Mouse (Mus musculus) liver, adult (tissue): ENCODE measurements around the gene Dnajb11.

Experiments
- GATA4 ChIP-seq: IDR thresholded peaks from 2 replicates; pipeline ENCODE4 v1.6.1; 2014; ENCODE audit warnings: mild to moderate bottlenecking, low read length; ENCODE audit not compliant: insufficient replicate concordance

Gene Dnajb11

GRCm38 (mm10) chr16:22857431-22858113, at the start of gene Dnajb11, which contains the start of gene Tbccd1:
Gene Dnajb11 (plus strand): TSS chr16:22857845.
Gene Tbccd1 (minus strand): TSS chr16:22857669.
- TF ChIP-seq GATA4: 0 out of 2 replicates have a peak, but pooled peaks have one; percentile 23

GRCm38 (mm10) chr16:22811477-22811876, 46.2 kb upstream of the Dnajb11 start, which contains the start of gene Crygs:
Gene Crygs (minus strand): TSS chr16:22811577.
- no peak for TF ChIP-seq GATA4

- TF ChIP-seq GATA4: no peak
These were observed 36.9 kb upstream of the Dnajb11 start for GRCm38 (mm10) chr16:22820731-22821130.

GRCm38 (mm10) chr16:22832932-22833525, 24.6 kb upstream of the Dnajb11 start:
- no peak for TF ChIP-seq GATA4

GRCm38 (mm10) chr16:22839146-22839857, 18.3 kb upstream of the Dnajb11 start:
- TF ChIP-seq GATA4: no peak

GRCm38 (mm10) chr16:22842871-22843270, 14.8 kb upstream of the Dnajb11 start:
- TF ChIP-seq GATA4: no peak

GRCm38 (mm10) chr16:22844061-22844801, 13.4 kb upstream of the Dnajb11 start:
- TF ChIP-seq GATA4: no peak

- no peak for TF ChIP-seq GATA4
These were observed 12.8 kb upstream of the Dnajb11 start for GRCm38 (mm10) chr16:22844834-22845233.

- no peak for TF ChIP-seq GATA4
These were observed 12.2 kb upstream of the Dnajb11 start for GRCm38 (mm10) chr16:22845481-22845880.

GRCm38 (mm10) chr16:22847686-22848085, 10.0 kb upstream of the Dnajb11 start:
- no peak for TF ChIP-seq GATA4

GRCm38 (mm10) chr16:22848331-22848730, 9.3 kb upstream of the Dnajb11 start:
- TF ChIP-seq GATA4: no peak

GRCm38 (mm10) chr16:22852709-22853108, 4.9 kb upstream of the Dnajb11 start:
- TF ChIP-seq GATA4: no peak

GRCm38 (mm10) chr16:22856773-22857172, 872 bp upstream of the Dnajb11 start:
- no peak for TF ChIP-seq GATA4

- TF ChIP-seq GATA4: no peak
These were observed 14.8 kb downstream of the Dnajb11 start for GRCm38 (mm10) chr16:22872397-22872796.

GRCm38 (mm10) chr16:22873369-22873768, 15.7 kb downstream of the Dnajb11 start:
- no peak for TF ChIP-seq GATA4

GRCm38 (mm10) chr16:22876218-22877043, 18.8 kb downstream of the Dnajb11 start:
- no peak for TF ChIP-seq GATA4
